Mouse (Mus musculus) ovary, postnatal 14 days (tissue): ENCODE results near the gene Tubb5.

Experiments
- DNase-seq: peaks from one replicate; pipeline ENCODE4 v3.0.0; 2022; ENCODE audit warnings: low spot score

The Tubb5 gene

GRCm38 (mm10) chr17:35795656-35796055, 42.5 kb downstream of the Tubb5 start:
- DNase-seq: no peak

GRCm38 (mm10) chr17:35795099-35795498, 43.0 kb downstream of the Tubb5 start:
- DNase-seq: no peak

DNA sequence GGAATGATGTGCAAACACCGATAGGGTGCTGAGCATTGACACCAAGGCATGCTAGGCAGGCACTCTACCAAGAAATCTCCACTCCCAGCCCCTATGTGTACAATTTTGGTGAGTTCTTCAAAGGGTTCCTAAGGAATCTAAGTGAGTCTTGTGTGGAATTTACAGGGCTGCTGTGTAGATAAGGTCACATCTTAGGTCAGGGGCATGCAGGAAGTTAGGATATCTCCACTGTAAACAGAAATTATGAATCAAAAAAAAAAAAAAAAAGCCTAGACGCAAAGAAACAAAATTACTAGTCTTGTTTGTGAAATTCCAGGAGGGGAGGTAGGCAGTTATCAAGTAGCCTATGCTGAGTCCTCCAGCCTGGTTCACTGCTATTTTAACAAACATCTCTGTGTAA, 45.3 kb downstream of the Tubb5 start:
- no peak for DNase-seq

- no peak for DNase-seq
Observed at GRCm38 (mm10) chr17:35790933-35791332, 47.2 kb downstream of the Tubb5 start.

GRCm38 (mm10) chr17:35788025-35788424, 50.1 kb downstream of the Tubb5 start:
- no peak for DNase-seq

- DNase-seq: no peak
Observed at GRCm38 (mm10) chr17:35787493-35787892, 50.6 kb downstream of the Tubb5 start.

GRCm38 (mm10) chr17:35785140-35785539, 53.0 kb downstream of the Tubb5 start:
- no peak for DNase-seq

- DNase-seq: no peak
Observed at GRCm38 (mm10) chr17:35783944-35784343, 54.2 kb downstream of the Tubb5 start.
